Mouse (Mus musculus) stomach, embryonic 14.5 days (tissue): Measurements from ENCODE around the gene Gm10190. TPM values are rescaled to one million over a fixed set of nuclear protein-coding genes. Genes with fewer than 3 reads are reported as not detected.
"Not testable (repeated sequence)": the region's sequence is repeated elsewhere in the genome, so short reads cannot be mapped to it uniquely, and the experiment has no call there.

Experiments used
- ATAC-seq: fragments of 200-750 bp; cut with Nextera tagmentation; 2 replicates; pipeline ENCODE4 v1.8.0; 2017; ENCODE audit warnings: low read depth, moderate TSS enrichment; ENCODE audit not compliant: insufficient number of reproducible peaks, insufficient read depth, low FRiP score
- H3K27ac ChIP-seq: fragments of 300-500 bp; sonication (generic); 2 replicates; pipeline ENCODE4 v1.5.1; 2014; ENCODE audit warnings: mild to moderate bottlenecking, low read length, moderate library complexity, mixed read lengths
- H3K27me3 ChIP-seq: fragments of 300-500 bp; sonication (generic); 2 replicates; pipeline ENCODE4 v1.6.1; 2014; ENCODE audit warnings: low read length, control low read depth, mixed read lengths; ENCODE audit not compliant: control insufficient read depth, insufficient read depth
- H3K36me3 ChIP-seq: fragments of 300-500 bp; sonication (generic); 2 replicates; pipeline ENCODE4 v1.6.1; 2014; ENCODE audit warnings: mild to moderate bottlenecking, control low read depth, low read length, moderate library complexity, mixed read lengths; ENCODE audit not compliant: control insufficient read depth, insufficient read depth
- H3K4me1 ChIP-seq: fragments of 300-500 bp; sonication (generic); 2 replicates; pipeline ENCODE4 v1.6.1; 2014; ENCODE audit warnings: low read length, control low read depth, mixed read lengths; ENCODE audit not compliant: control insufficient read depth, insufficient read depth
- H3K4me2 ChIP-seq: fragments of 300-500 bp; sonication (generic); replicated peaks from 2 replicates; pipeline ENCODE4 v1.6.1; 2014; ENCODE audit warnings: low read depth, low read length, control low read depth
- H3K4me3 ChIP-seq: fragments of 300-500 bp; sonication (generic); 2 replicates; pipeline ENCODE4 v1.5.1; 2014; ENCODE audit warnings: low read depth, low read length, control low read depth
- H3K9ac ChIP-seq: fragments of 300-500 bp; sonication (generic); replicated peaks from 2 replicates; pipeline ENCODE4 v1.6.1; 2014; ENCODE audit warnings: low read depth, mild to moderate bottlenecking, control low read depth, low read length, moderate library complexity, mixed read lengths
- H3K9me3 ChIP-seq: fragments of 300-500 bp; sonication (generic); 2 replicates; pipeline ENCODE4 v1.6.1; 2016; ENCODE audit warnings: low read depth, low read length, control low read depth; ENCODE audit not compliant: control insufficient read depth
- WGBS: fragments of 180-500 bp; shearing (Covaris S2); extraction: QIAGEN DNeasy Blood & Tissue Kit; methylation state at CpG from one replicate; pipeline ENCODE4 v1.1.7; 2014; 5-methylcytosine and 5-hydroxymethylcytosine counted together
- polyA plus RNA-seq: library from polyadenylated mRNA; unstranded; fragments of >200 nt; fragmentation: Nextera tagmentation; extraction: Ambion mirVana; gene quantifications from 2 replicates; pipeline ENCODE4 v1.2.1, GENCODE M21; 2014

Gene Gm10190
- polyA plus RNA-seq, 1 experiment from 2014 or later, result 2.8 TPM

DNA sequence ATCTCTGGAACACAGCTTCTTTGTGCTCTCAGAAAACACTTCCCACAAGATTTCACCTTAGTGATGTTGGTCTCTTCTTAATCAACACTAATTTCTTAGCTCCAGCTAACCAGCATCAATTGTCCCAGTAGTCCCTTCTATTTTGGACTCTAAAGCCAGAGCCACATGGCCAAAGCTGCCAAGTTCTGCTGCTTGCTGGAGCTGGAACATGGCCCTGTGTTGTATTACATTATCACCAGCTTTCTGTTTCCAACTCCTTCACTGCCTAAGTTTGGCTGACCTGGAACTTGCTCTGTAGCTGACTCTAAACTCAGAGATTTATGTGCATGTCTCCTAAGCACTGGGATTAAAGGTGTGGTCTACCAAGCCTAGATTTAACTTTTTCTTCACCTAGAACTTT, 5.0 kb upstream of the Gm10190 start:
- H3K27ac ChIP-seq, H3K27me3 ChIP-seq, H3K9ac ChIP-seq, H3K4me3 ChIP-seq, H3K4me1 ChIP-seq, H3K9me3 ChIP-seq, ATAC-seq, H3K4me2 ChIP-seq, H3K36me3 ChIP-seq: not testable (repeated sequence)

DNA sequence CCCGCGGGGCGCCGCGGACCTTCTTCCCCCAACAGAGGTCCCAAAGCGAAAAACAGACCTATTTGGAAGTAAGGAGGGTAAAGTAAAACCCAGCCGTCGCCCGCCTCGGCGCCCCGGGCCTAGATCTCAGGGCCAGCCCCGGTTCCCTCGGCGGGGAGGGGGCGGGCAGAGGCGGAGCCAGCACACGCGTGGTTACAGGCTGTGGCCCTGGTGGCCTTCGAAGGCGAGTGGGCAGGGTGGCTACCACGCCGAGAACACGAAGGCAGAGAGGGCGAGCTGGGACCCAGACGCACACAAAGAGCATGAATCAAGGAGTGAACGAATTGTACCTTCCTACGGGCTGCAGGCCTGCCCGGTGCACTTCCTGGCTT, 370 bp upstream of the Gm10190 start:
- H3K27ac ChIP-seq, result peak overlapping the region; percentile 21; the same call in 1 of the 2 replicates
- no peaks in the 10 kb centered on the region for H3K9me3 ChIP-seq
- 23% methylated on average over 29 of the region's 29 CpGs for WGBS

GRCm38 (mm10) chr17:80368606-80369005, 4.7 kb downstream of the Gm10190 start:
- Histone ChIP-seq H3K27ac (no peak overlapping the region), H3K36me3 (no peaks in the 10 kb centered on the region), H3K4me3 (no peak overlapping the region), H3K27me3 (0 out of 2 replicates have a peak, but pooled peaks cover 3% of the 10 kb centered on the region), H3K9ac (no peak overlapping the region), H3K4me1 (no peaks in the 10 kb centered on the region), H3K4me2 (no peak overlapping the region), H3K9me3 (no peaks in the 10 kb centered on the region)
- 79% methylated on average over 9 of the region's 9 CpGs for WGBS
- no peak for ATAC-seq

More for the DNA sequence above, 370 bp upstream of the Gm10190 start:
- Histone ChIP-seq H3K27me3 (0 out of 2 replicates have a peak, but pooled peaks cover under 1% of the 10 kb centered on the region), H3K4me2 (peak overlapping the region; percentile 74), H3K9ac (peak overlapping the region; percentile 64), H3K4me1 (no peaks in the 10 kb centered on the region), H3K36me3 (no peaks in the 10 kb centered on the region), H3K4me3 (peak overlapping the region; percentile 37)
- peak; percentile 76 for ATAC-seq

- 88% methylated on average over 5 of the region's 5 CpGs for WGBS
- H3K9me3 ChIP-seq, result no peaks in the 10 kb centered on the region
- no peaks in the 10 kb centered on the region for H3K4me1 ChIP-seq
- no peak overlapping the region for H3K4me3 ChIP-seq
- H3K27me3 ChIP-seq, result 0 out of 2 replicates have a peak, but pooled peaks cover 3% of the 10 kb centered on the region
- H3K27ac ChIP-seq, result no peak overlapping the region
- no peak overlapping the region for H3K9ac ChIP-seq
- no peak overlapping the region for H3K4me2 ChIP-seq
- ATAC-seq, result no peak
- H3K36me3 ChIP-seq, result no peaks in the 10 kb centered on the region
These were observed 6.1 kb downstream of the Gm10190 start for GRCm38 (mm10) chr17:80367276-80367675.

DNA sequence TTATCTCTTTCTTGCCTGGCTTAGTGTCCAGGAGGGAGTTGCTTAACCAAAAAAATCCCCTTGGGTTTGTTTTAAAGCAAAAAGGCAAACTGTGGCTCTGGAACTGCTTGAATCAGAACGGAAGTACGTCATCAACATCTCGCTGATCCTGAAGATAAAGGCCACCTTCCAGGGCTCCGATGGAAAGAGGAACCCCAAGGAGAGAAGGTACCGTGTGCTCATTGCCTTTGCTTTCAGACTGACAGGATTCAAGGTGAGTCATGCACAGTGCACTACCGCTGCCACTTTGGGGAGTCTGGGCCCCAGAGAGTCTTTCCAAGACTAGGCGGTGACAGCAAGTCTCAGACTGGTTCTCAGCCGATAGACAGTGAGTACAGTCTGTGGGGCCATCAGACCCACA, 13.1 kb downstream of the Gm10190 start:
- Histone ChIP-seq H3K27ac (no peak overlapping the region), H3K27me3 (no peaks in the 10 kb centered on the region), H3K4me3 (no peak overlapping the region), H3K9ac (no peak overlapping the region), H3K4me2 (no peak overlapping the region), H3K36me3 (no peaks in the 10 kb centered on the region), H3K4me1 (no peaks in the 10 kb centered on the region), H3K9me3 (no peaks in the 10 kb centered on the region)
- WGBS, result 87% methylated on average over 8 of the region's 8 CpGs
- ATAC-seq, result no peak

GRCm38 (mm10) chr17:80347234-80347633, 26.1 kb downstream of the Gm10190 start:
- H3K4me1 ChIP-seq, result no peaks in the 10 kb centered on the region
- H3K9ac ChIP-seq, result no peak overlapping the region
- H3K27me3 ChIP-seq, result no peaks in the 10 kb centered on the region
- no peak overlapping the region for H3K4me2 ChIP-seq
- no peak overlapping the region for H3K27ac ChIP-seq
- H3K9me3 ChIP-seq, result no peaks in the 10 kb centered on the region
- no peak overlapping the region for H3K4me3 ChIP-seq
- ATAC-seq, result no peak
- 39% methylated on average over 6 of the region's 6 CpGs for WGBS
- no peaks in the 10 kb centered on the region for H3K36me3 ChIP-seq

- Histone ChIP-seq H3K4me3 (no peak overlapping the region), H3K4me2 (no peak overlapping the region), H3K9ac (no peak overlapping the region), H3K36me3 (no peaks in the 10 kb centered on the region), H3K9me3 (no peaks in the 10 kb centered on the region), H3K27ac (no peak overlapping the region), H3K27me3 (no peaks in the 10 kb centered on the region), H3K4me1 (no peaks in the 10 kb centered on the region)
- no peak for ATAC-seq
- WGBS, result 59% methylated on average over 11 of the region's 11 CpGs
These were observed 26.7 kb downstream of the Gm10190 start for GRCm38 (mm10) chr17:80346591-80347125.

GRCm38 (mm10) chr17:80345277-80345676, 28.1 kb downstream of the Gm10190 start:
- no peaks in the 10 kb centered on the region for H3K36me3 ChIP-seq
- no peak overlapping the region for H3K9ac ChIP-seq
- no peak overlapping the region for H3K4me2 ChIP-seq
- H3K4me1 ChIP-seq, result no peaks in the 10 kb centered on the region
- no peaks in the 10 kb centered on the region for H3K27me3 ChIP-seq
- H3K27ac ChIP-seq, result no peak overlapping the region
- H3K9me3 ChIP-seq, result no peaks in the 10 kb centered on the region
- no peak for ATAC-seq
- H3K4me3 ChIP-seq, result no peak overlapping the region
- 76% methylated on average over 4 of the region's 4 CpGs for WGBS

- Histone ChIP-seq H3K27me3 (no peaks in the 10 kb centered on the region), H3K36me3 (no peaks in the 10 kb centered on the region), H3K27ac (no peak overlapping the region), H3K9me3 (no peaks in the 10 kb centered on the region), H3K9ac (no peak overlapping the region), H3K4me3 (no peak overlapping the region), H3K4me1 (no peaks in the 10 kb centered on the region), H3K4me2 (no peak overlapping the region)
- 44% methylated on average over 2 of the region's 2 CpGs for WGBS
- no peak for ATAC-seq
These were observed 41.0 kb downstream of the Gm10190 start for GRCm38 (mm10) chr17:80332386-80332785.
